Mouse (Mus musculus) gastrocnemius, postnatal 25 days (tissue): ENCODE data around the gene Apbb2. TPM values are rescaled to one million over a fixed set of nuclear protein-coding genes. Genes with fewer than 3 reads are reported as not detected.
A peak's percentile ranks its signal among the peaks of the same experiment; 100 is the strongest.

ENCODE experiments used
- DNase-seq: peaks from one replicate; pipeline ENCODE4 v3.0.0; 2022
- total RNA-seq, 2 experiments: library from RNA; stranded (reverse); gene quantifications; 1 replicate in 1 of 2; 2 replicates in 1 of 2; pipeline ENCODE4 v1.2.3; 2021

The Apbb2 gene
- total RNA-seq, 2 experiments from 2014 or later: 32.8 to 39.8 TPM

GRCm38 (mm10) chr5:66376589-66377270 is 241.9 kb downstream of the Apbb2 start:
- no peak for DNase-seq

GRCm38 (mm10) chr5:66374413-66374812 is 244.2 kb downstream of the Apbb2 start:
- no peak for DNase-seq

- DNase-seq: no peak
Measured at GRCm38 (mm10) chr5:66373515-66374164, 244.9 kb downstream of the Apbb2 start.

- DNase-seq: no peak
Measured at GRCm38 (mm10) chr5:66371131-66371530, 247.5 kb downstream of the Apbb2 start.

GRCm38 (mm10) chr5:66368966-66369365 is 249.6 kb downstream of the Apbb2 start:
- no peak for DNase-seq

GRCm38 (mm10) chr5:66367641-66368040 is 250.9 kb downstream of the Apbb2 start:
- DNase-seq: no peak

GRCm38 (mm10) chr5:66363274-66364261 is 255.0 kb downstream of the Apbb2 start:
- no peak for DNase-seq

- no peak for DNase-seq
Measured at GRCm38 (mm10) chr5:66360739-66361138, 257.8 kb downstream of the Apbb2 start.

GRCm38 (mm10) chr5:66359742-66360423 is 258.7 kb downstream of the Apbb2 start:
- DNase-seq: no peak

GRCm38 (mm10) chr5:66355147-66355546 is 263.4 kb downstream of the Apbb2 start:
- no peak for DNase-seq

GRCm38 (mm10) chr5:66353876-66354275 is 264.7 kb downstream of the Apbb2 start:
- no peak for DNase-seq

- DNase-seq: no peak
Measured at GRCm38 (mm10) chr5:66351836-66352390, 266.7 kb downstream of the Apbb2 start.

- DNase-seq: no peak
Measured at GRCm38 (mm10) chr5:66351064-66351463, 267.5 kb downstream of the Apbb2 start.

GRCm38 (mm10) chr5:66350611-66351010 is 268.0 kb downstream of the Apbb2 start:
- no peak for DNase-seq

- no peak for DNase-seq
Measured at GRCm38 (mm10) chr5:66348421-66348820, 270.2 kb downstream of the Apbb2 start.

GRCm38 (mm10) chr5:66346756-66347155 is 271.8 kb downstream of the Apbb2 start:
- DNase-seq: no peak

GRCm38 (mm10) chr5:66345140-66345539 is 273.4 kb downstream of the Apbb2 start:
- DNase-seq: no peak

- peak; percentile 20 for DNase-seq
Measured at GRCm38 (mm10) chr5:66344182-66344581, 274.4 kb downstream of the Apbb2 start.

- DNase-seq: no peak
Measured at GRCm38 (mm10) chr5:66342285-66342684, 276.3 kb downstream of the Apbb2 start.

- no peak for DNase-seq
Measured at GRCm38 (mm10) chr5:66341848-66342247, 276.7 kb downstream of the Apbb2 start.

GRCm38 (mm10) chr5:66340356-66341102 is 278.1 kb downstream of the Apbb2 start:
- DNase-seq: no peak
